Mouse (Mus musculus) kidney, embryonic 15.5 days (tissue): Measurements from ENCODE around the gene Slc23a4. TPM values are rescaled to one million over a fixed set of nuclear protein-coding genes. Genes with fewer than 3 reads are reported as not detected.
A peak's percentile ranks its signal among the peaks of the same experiment; 100 is the strongest.

Experiments
- ATAC-seq: fragments of 200-750 bp; cut with Nextera tagmentation; replicated peaks from 2 replicates; pipeline ENCODE4 v1.8.0; 2017; ENCODE audit warnings: moderate TSS enrichment; ENCODE audit not compliant: low FRiP score
- H3K27ac ChIP-seq: fragments of 300-500 bp; sonication (generic); 2 replicates; pipeline ENCODE4 v1.5.1; 2015; ENCODE audit warnings: mild to moderate bottlenecking, inconsistent platforms
- H3K27me3 ChIP-seq: fragments of 300-500 bp; sonication (generic); 2 replicates; pipeline ENCODE4 v1.6.1; 2015; ENCODE audit warnings: inconsistent platforms
- H3K36me3 ChIP-seq: fragments of 300-500 bp; sonication (generic); 2 replicates; pipeline ENCODE4 v1.6.1; 2015; ENCODE audit warnings: inconsistent platforms
- H3K4me1 ChIP-seq: fragments of 300-500 bp; sonication (generic); 2 replicates; pipeline ENCODE4 v1.6.1; 2015; ENCODE audit warnings: inconsistent platforms
- H3K4me2 ChIP-seq: fragments of 300-500 bp; sonication (generic); 2 replicates; pipeline ENCODE4 v1.6.1; 2015; ENCODE audit warnings: moderate library complexity, mild to moderate bottlenecking, inconsistent platforms
- H3K4me3 ChIP-seq: fragments of 300-500 bp; sonication (generic); replicated peaks from 2 replicates; pipeline ENCODE4 v1.5.1; 2015; ENCODE audit warnings: mild to moderate bottlenecking, inconsistent platforms
- H3K9ac ChIP-seq: fragments of 300-500 bp; sonication (generic); 2 replicates; pipeline ENCODE4 v1.6.1; 2015; ENCODE audit warnings: mild to moderate bottlenecking, inconsistent platforms
- H3K9me3 ChIP-seq: fragments of 300-500 bp; sonication (generic); replicated peaks from 2 replicates; pipeline ENCODE4 v1.6.1; 2016; ENCODE audit warnings: inconsistent platforms
- WGBS: fragments of 180-500 bp; shearing (Covaris S2); methylation state at CpG from one replicate; pipeline ENCODE4 v1.1.7; 2015; ENCODE audit warnings: mixed read lengths; 5-methylcytosine and 5-hydroxymethylcytosine counted together
- polyA plus RNA-seq: library from polyadenylated mRNA; unstranded; fragments of >200 nt; fragmentation: Nextera tagmentation; extraction: Ambion mirVana; gene quantifications from 2 replicates; pipeline ENCODE4 v1.2.1, GENCODE M21; 2015

Slc23a4 gene
- polyA plus RNA-seq, 1 experiment from 2014 or later = 0.25 TPM

GRCm38 (mm10) chr6:34995265-34995681 lies 7.1 kb upstream of the Slc23a4 start:
- peak overlapping the region; percentile 58 for H3K4me2 ChIP-seq
- no peak overlapping the region for H3K27ac ChIP-seq
- no peaks in the 10 kb centered on the region; the same call in 1 of the 2 replicates for H3K27me3 ChIP-seq
- WGBS = 5% methylated on average over 13 of the region's 13 CpGs
- H3K4me1 ChIP-seq = peaks cover 5% of the 10 kb centered on the region; the same call in 1 of the 2 replicates
- peak; percentile 71 for ATAC-seq
- H3K9me3 ChIP-seq = no peaks in the 10 kb centered on the region
- no peaks in the 10 kb centered on the region for H3K36me3 ChIP-seq
- peak overlapping the region; percentile 28 for H3K4me3 ChIP-seq
- no peak overlapping the region for H3K9ac ChIP-seq

- H3K4me2 ChIP-seq = peak overlapping the region; percentile 58
- no peak overlapping the region for H3K4me3 ChIP-seq
- H3K27ac ChIP-seq = no peak overlapping the region
- H3K36me3 ChIP-seq = no peaks in the 10 kb centered on the region
- 64% methylated on average over 5 of the region's 5 CpGs for WGBS
- no peak for ATAC-seq
- H3K9ac ChIP-seq = no peak overlapping the region
- H3K27me3 ChIP-seq = no peaks in the 10 kb centered on the region; the same call in 1 of the 2 replicates
- no peaks in the 10 kb centered on the region for H3K9me3 ChIP-seq
- peaks cover 5% of the 10 kb centered on the region; the same call in 1 of the 2 replicates for H3K4me1 ChIP-seq
Measured at GRCm38 (mm10) chr6:34994692-34995091, 6.5 kb upstream of the Slc23a4 start.

GRCm38 (mm10) chr6:34989263-34989662 lies 1.1 kb upstream of the Slc23a4 start:
- H3K4me1 ChIP-seq = peaks cover 19% of the 10 kb centered on the region
- H3K27me3 ChIP-seq = no peaks in the 10 kb centered on the region
- H3K9me3 ChIP-seq = no peaks in the 10 kb centered on the region
- no peak overlapping the region for H3K4me2 ChIP-seq
- no peak overlapping the region for H3K4me3 ChIP-seq
- WGBS = 53% methylated on average over 6 of the region's 6 CpGs
- H3K9ac ChIP-seq = no peak overlapping the region
- peak; percentile 50; the same call in 1 of the 2 replicates for ATAC-seq
- H3K36me3 ChIP-seq = no peaks in the 10 kb centered on the region
- H3K27ac ChIP-seq = no peak overlapping the region

- Histone ChIP-seq H3K27ac (no peak overlapping the region), H3K4me3 (no peak overlapping the region), H3K4me1 (peaks cover 19% of the 10 kb centered on the region), H3K36me3 (no peaks in the 10 kb centered on the region), H3K9ac (no peak overlapping the region), H3K27me3 (no peaks in the 10 kb centered on the region), H3K9me3 (no peaks in the 10 kb centered on the region), H3K4me2 (no peak overlapping the region)
- ATAC-seq = no peak
- WGBS = 93% methylated on average over 12 of the region's 12 CpGs
Measured at GRCm38 (mm10) chr6:34987085-34987645, 1.0 kb downstream of the Slc23a4 start.

- 58% methylated on average over 9 of the region's 9 CpGs for WGBS
- Histone ChIP-seq H3K27ac (no peak overlapping the region), H3K27me3 (no peaks in the 10 kb centered on the region), H3K9me3 (no peaks in the 10 kb centered on the region), H3K4me3 (no peak overlapping the region), H3K4me1 (no peaks in the 10 kb centered on the region), H3K36me3 (no peaks in the 10 kb centered on the region), H3K4me2 (no peak overlapping the region), H3K9ac (no peak overlapping the region)
- ATAC-seq = no peak
Measured at GRCm38 (mm10) chr6:34980661-34981060, 7.5 kb downstream of the Slc23a4 start.

- Histone ChIP-seq H3K4me2 (no peak overlapping the region), H3K27me3 (no peaks in the 10 kb centered on the region), H3K36me3 (no peaks in the 10 kb centered on the region), H3K4me1 (no peaks in the 10 kb centered on the region), H3K27ac (no peak overlapping the region), H3K9ac (no peak overlapping the region), H3K9me3 (no peaks in the 10 kb centered on the region), H3K4me3 (no peak overlapping the region)
- no peak for ATAC-seq
- WGBS = 80% methylated on average over 3 of the region's 3 CpGs
Measured at GRCm38 (mm10) chr6:34979291-34979690, 8.9 kb downstream of the Slc23a4 start.

GRCm38 (mm10) chr6:34971181-34971580 lies 17.0 kb downstream of the Slc23a4 start:
- no peak for ATAC-seq
- Histone ChIP-seq H3K4me1 (0 out of 2 replicates have a peak, but pooled peaks cover 8% of the 10 kb centered on the region), H3K27me3 (no peaks in the 10 kb centered on the region), H3K4me3 (no peak overlapping the region), H3K9ac (no peak overlapping the region), H3K36me3 (no peaks in the 10 kb centered on the region), H3K9me3 (no peaks in the 10 kb centered on the region), H3K4me2 (no peak overlapping the region), H3K27ac (no peak overlapping the region)
- 26% methylated on average over 3 of the region's 3 CpGs for WGBS

- WGBS = 90% methylated on average over 6 of the region's 6 CpGs
- Histone ChIP-seq H3K36me3 (no peaks in the 10 kb centered on the region), H3K4me2 (no peak overlapping the region), H3K27me3 (no peaks in the 10 kb centered on the region), H3K27ac (no peak overlapping the region), H3K9me3 (no peaks in the 10 kb centered on the region), H3K4me3 (no peak overlapping the region), H3K4me1 (no peaks in the 10 kb centered on the region), H3K9ac (no peak overlapping the region)
- ATAC-seq = no peak
Measured at GRCm38 (mm10) chr6:34965819-34966539, 22.2 kb downstream of the Slc23a4 start.

GRCm38 (mm10) chr6:34964550-34964949 lies 23.7 kb downstream of the Slc23a4 start:
- 80% methylated on average over 2 of the region's 2 CpGs for WGBS
- no peak for ATAC-seq

GRCm38 (mm10) chr6:34959131-34959530 lies 29.1 kb downstream of the Slc23a4 start:
- H3K9ac ChIP-seq = no peak overlapping the region
- H3K27me3 ChIP-seq = no peaks in the 10 kb centered on the region
- no peak for ATAC-seq
- no peak overlapping the region for H3K4me3 ChIP-seq
- no peaks in the 10 kb centered on the region for H3K36me3 ChIP-seq
- no peak overlapping the region for H3K27ac ChIP-seq
- H3K4me2 ChIP-seq = no peak overlapping the region
- no peaks in the 10 kb centered on the region for H3K9me3 ChIP-seq
- peaks cover 8% of the 10 kb centered on the region for H3K4me1 ChIP-seq
- 76% methylated on average over 7 of the region's 7 CpGs for WGBS

More at GRCm38 (mm10) chr6:34964550-34964949, 23.7 kb downstream of the Slc23a4 start:
- Histone ChIP-seq H3K36me3 (no peaks in the 10 kb centered on the region), H3K9ac (no peak overlapping the region), H3K4me2 (no peak overlapping the region), H3K4me1 (no peaks in the 10 kb centered on the region), H3K4me3 (no peak overlapping the region), H3K27ac (no peak overlapping the region), H3K27me3 (no peaks in the 10 kb centered on the region), H3K9me3 (no peaks in the 10 kb centered on the region)

GRCm38 (mm10) chr6:34955862-34956241 lies 32.4 kb downstream of the Slc23a4 start:
- Histone ChIP-seq H3K27me3 (no peaks in the 10 kb centered on the region), H3K4me1 (peaks cover 8% of the 10 kb centered on the region), H3K27ac (no peak overlapping the region), H3K4me2 (peak overlapping the region; percentile 48), H3K4me3 (no peak overlapping the region), H3K36me3 (no peaks in the 10 kb centered on the region), H3K9ac (no peak overlapping the region), H3K9me3 (no peaks in the 10 kb centered on the region)
- WGBS = 35% methylated on average over 8 of the region's 8 CpGs
- no peak for ATAC-seq

- H3K4me1 ChIP-seq = peaks cover 8% of the 10 kb centered on the region
- no peaks in the 10 kb centered on the region for H3K27me3 ChIP-seq
- no peaks in the 10 kb centered on the region for H3K9me3 ChIP-seq
- H3K9ac ChIP-seq = no peak overlapping the region
- no peaks in the 10 kb centered on the region for H3K36me3 ChIP-seq
- WGBS = 54% methylated on average over 18 of the region's 18 CpGs
- peak overlapping the region; percentile 48 for H3K4me2 ChIP-seq
- ATAC-seq = peak; percentile 80
- 0 out of 2 replicates have a peak overlapping the region, but pooled peaks have one; percentile 10 for H3K4me3 ChIP-seq
- no peak overlapping the region for H3K27ac ChIP-seq
Measured at GRCm38 (mm10) chr6:34954926-34955861, 33.0 kb downstream of the Slc23a4 start.
